Mouse (Mus musculus): ENCODE measurements around the gene 1600014C23Rik. TPM values are rescaled to one million over a fixed set of nuclear protein-coding genes. Genes with fewer than 3 reads are reported as not detected.

1600014C23Rik gene
- total RNA-seq, 2 experiments from 2014 or later: not detected

- DNase-seq (ENCODE audit: low spot score in 2 of 2): no peak
These were observed 19.0 kb upstream of the 1600014C23Rik start for GRCm38 (mm10) chr17:45752678-45753077.

GRCm38 (mm10) chr17:45752053-45752452 is 18.4 kb upstream of the 1600014C23Rik start:
- DNase-seq (ENCODE audit: low spot score in 2 of 2): no peak

- DNase-seq (ENCODE audit: low spot score in 2 of 2): no peak
These were observed 17.7 kb upstream of the 1600014C23Rik start for GRCm38 (mm10) chr17:45751359-45751758.

- DNase-seq (ENCODE audit: low spot score in 2 of 2): no peak
These were observed 15.5 kb upstream of the 1600014C23Rik start for GRCm38 (mm10) chr17:45749100-45749499.

GRCm38 (mm10) chr17:45747858-45748785 is 14.5 kb upstream of the 1600014C23Rik start:
- DNase-seq (ENCODE audit: low spot score in 2 of 2): peak; percentile 66 to 67

- DNase-seq (ENCODE audit: low spot score in 2 of 2): no peak
These were observed 13.6 kb upstream of the 1600014C23Rik start for GRCm38 (mm10) chr17:45747293-45747692.

- no peak for DNase-seq (ENCODE audit: low spot score in 2 of 2)
These were observed 13.1 kb upstream of the 1600014C23Rik start for GRCm38 (mm10) chr17:45746755-45747154.

GRCm38 (mm10) chr17:45745629-45746028 is 12.0 kb upstream of the 1600014C23Rik start:
- DNase-seq (ENCODE audit: low spot score in 2 of 2): no peak

GRCm38 (mm10) chr17:45742371-45743147 is 8.9 kb upstream of the 1600014C23Rik start:
- DNase-seq (ENCODE audit: low spot score in 2 of 2): no peak

- no peak for DNase-seq (ENCODE audit: low spot score in 2 of 2)
These were observed 3.5 kb upstream of the 1600014C23Rik start for GRCm38 (mm10) chr17:45737078-45737601.

GRCm38 (mm10) chr17:45736311-45737077 is 2.9 kb upstream of the 1600014C23Rik start:
- peak; percentile 84 to 93 for DNase-seq (ENCODE audit: low spot score in 2 of 2)

- peak; percentile 86 to 91 for DNase-seq (ENCODE audit: low spot score in 2 of 2)
These were observed 2.0 kb upstream of the 1600014C23Rik start for GRCm38 (mm10) chr17:45735382-45736310.

GRCm38 (mm10) chr17:45734881-45735280 is 1.2 kb upstream of the 1600014C23Rik start:
- DNase-seq (ENCODE audit: low spot score in 2 of 2): no peak

- no peak for DNase-seq (ENCODE audit: low spot score in 2 of 2)
These were observed 689 bp upstream of the 1600014C23Rik start for GRCm38 (mm10) chr17:45734333-45734732.

- peak; percentile 58 to 77 for DNase-seq (ENCODE audit: low spot score in 2 of 2)
These were observed 458 bp downstream of the 1600014C23Rik start for GRCm38 (mm10) chr17:45733038-45733734.

GRCm38 (mm10) chr17:45731172-45731864 is 2.3 kb downstream of the 1600014C23Rik start:
- peak; percentile 90 to 92 for DNase-seq (ENCODE audit: low spot score in 2 of 2)

- DNase-seq (ENCODE audit: low spot score in 2 of 2): no peak
These were observed 2.9 kb downstream of the 1600014C23Rik start for GRCm38 (mm10) chr17:45730696-45731095.

GRCm38 (mm10) chr17:45729387-45729786 is 4.3 kb downstream of the 1600014C23Rik start:
- DNase-seq (ENCODE audit: low spot score in 2 of 2): no peak
